Mouse (Mus musculus): ENCODE measurements around the gene Capn8. TPM values are rescaled to one million over a fixed set of nuclear protein-coding genes. Genes with fewer than 3 reads are reported as not detected.
A peak's percentile ranks its signal among the peaks of the same experiment; 100 is the strongest.
"Not testable (repeated sequence)": the region's sequence is repeated elsewhere in the genome, so short reads cannot be mapped to it uniquely, and the experiment has no call there.

Capn8 gene
- polyA plus RNA-seq, 1 experiment from 2014 or later, result 0.29 TPM

DNA sequence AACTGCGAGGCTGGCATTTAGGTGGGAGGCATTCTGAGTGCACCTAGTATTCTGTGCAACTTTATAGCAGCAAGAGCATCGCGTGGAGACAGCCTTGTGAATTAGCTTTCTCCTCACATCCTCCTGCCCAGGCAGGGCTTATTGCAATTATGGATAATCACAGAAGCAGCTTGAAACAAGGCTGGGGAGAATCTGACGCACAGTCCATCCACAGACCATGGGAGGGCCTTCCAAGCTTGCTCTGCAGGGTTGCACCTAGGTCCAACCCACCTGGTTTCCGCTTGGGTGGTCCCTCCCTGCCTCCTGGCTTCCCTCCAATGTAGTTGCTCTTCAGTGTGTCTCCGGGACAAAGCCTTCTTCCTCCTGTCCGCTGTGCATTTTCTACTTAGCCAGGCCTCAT is 74.2 kb downstream of the Capn8 start:
- no peaks in the 10 kb centered on the region for H3K27me3 ChIP-seq
- H3K4me3 ChIP-seq, result no peak overlapping the region
- H3K4me1 ChIP-seq (replicated peaks), result peaks cover 34% of the 10 kb centered on the region
- no peak overlapping the region for H3K27ac ChIP-seq (replicated peaks)
- ATAC-seq (ENCODE audit: low read depth), result no peak
- H3K9me3 ChIP-seq, result no peaks in the 10 kb centered on the region
- H3K9ac ChIP-seq, result no peak overlapping the region
- no peaks in the 10 kb centered on the region for H3K36me3 ChIP-seq
- WGBS, result 17% methylated on average over 7 of the region's 7 CpGs
- H3K4me2 ChIP-seq, result no peak overlapping the region

DNA sequence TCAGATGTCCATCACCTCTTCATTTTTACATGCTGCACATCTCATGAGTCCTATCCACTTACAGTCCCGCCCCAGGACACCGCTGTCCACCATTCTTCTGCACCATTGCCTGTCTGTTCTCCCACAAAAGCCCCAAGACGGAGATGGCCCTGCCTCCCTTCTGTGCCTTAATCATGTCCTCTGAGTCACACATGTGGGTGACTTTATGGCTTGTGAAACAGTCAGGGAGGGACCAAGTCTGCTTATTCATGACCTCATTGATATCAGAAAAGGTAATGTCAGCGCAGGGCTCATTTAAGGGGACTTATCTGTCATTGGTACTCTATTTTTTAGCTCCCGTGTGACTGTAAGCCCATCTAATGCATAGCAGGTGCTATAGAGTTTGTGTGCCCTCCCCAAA is 74.6 kb downstream of the Capn8 start:
- no peak overlapping the region for H3K4me3 ChIP-seq
- ATAC-seq (ENCODE audit: low read depth), result no peak
- WGBS, result 68% methylated on average over 5 of the region's 5 CpGs
- H3K36me3 ChIP-seq, result no peaks in the 10 kb centered on the region
- H3K4me2 ChIP-seq, result no peak overlapping the region
- H3K27ac ChIP-seq (replicated peaks), result no peak overlapping the region
- peaks cover 36% of the 10 kb centered on the region for H3K4me1 ChIP-seq (replicated peaks)
- no peaks in the 10 kb centered on the region for H3K27me3 ChIP-seq
- no peak overlapping the region for H3K9ac ChIP-seq
- no peaks in the 10 kb centered on the region for H3K9me3 ChIP-seq

DNA sequence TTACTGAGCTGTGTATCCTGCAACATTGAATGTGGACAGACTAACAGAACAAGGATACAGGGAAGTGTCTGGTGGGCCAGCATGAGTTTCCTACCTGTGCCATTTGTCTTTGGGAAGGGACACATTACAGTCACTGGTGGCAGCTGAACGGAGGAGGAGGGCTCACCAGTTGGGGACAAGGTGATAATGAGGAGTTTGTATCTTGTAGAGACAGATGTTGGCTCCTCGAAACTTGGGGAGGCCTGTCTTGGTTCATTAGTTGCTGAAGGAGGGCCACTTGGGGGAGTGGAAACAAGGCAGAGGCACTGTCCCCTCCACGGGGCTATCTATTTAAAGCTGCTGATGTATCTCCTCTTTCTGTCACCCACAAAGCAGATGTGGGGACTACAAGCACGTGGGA is 75.3 kb downstream of the Capn8 start:
- 73% methylated on average over 4 of the region's 4 CpGs for WGBS
- H3K27ac ChIP-seq (replicated peaks), result no peak overlapping the region
- no peak overlapping the region for H3K4me3 ChIP-seq
- no peaks in the 10 kb centered on the region for H3K36me3 ChIP-seq
- no peak overlapping the region for H3K4me2 ChIP-seq
- H3K9me3 ChIP-seq, result no peaks in the 10 kb centered on the region
- H3K9ac ChIP-seq, result no peak overlapping the region
- ATAC-seq (ENCODE audit: low read depth), result no peak
- peaks cover 42% of the 10 kb centered on the region for H3K4me1 ChIP-seq (replicated peaks)
- H3K27me3 ChIP-seq, result no peaks in the 10 kb centered on the region

DNA sequence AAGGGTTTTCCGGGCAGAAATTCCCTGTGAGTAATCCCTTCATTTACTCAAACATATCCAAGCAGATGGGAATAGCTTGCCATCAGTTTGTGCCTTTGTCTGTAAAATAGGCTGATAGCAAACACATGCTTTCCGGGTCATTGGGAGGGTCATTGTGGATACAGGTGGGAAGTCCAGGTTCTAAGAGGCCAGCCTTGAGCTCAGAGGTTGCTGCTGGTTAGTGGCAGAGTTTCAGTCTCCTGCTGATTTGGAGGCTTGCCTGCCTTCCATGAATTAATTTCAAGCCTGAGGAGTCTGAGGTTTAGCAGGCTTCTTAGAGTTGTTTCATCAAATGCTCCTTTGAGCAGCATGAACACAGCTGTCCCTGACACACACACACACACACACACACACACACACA is 78.0 kb downstream of the Capn8 start:
- no peaks in the 10 kb centered on the region for H3K36me3 ChIP-seq
- no peak for ATAC-seq (ENCODE audit: low read depth)
- no peak overlapping the region for H3K4me2 ChIP-seq
- H3K4me3 ChIP-seq, result no peak overlapping the region
- H3K9ac ChIP-seq, result no peak overlapping the region
- peaks cover 64% of the 10 kb centered on the region for H3K4me1 ChIP-seq (replicated peaks)
- no peak overlapping the region for H3K27ac ChIP-seq (replicated peaks)
- H3K9me3 ChIP-seq, result no peaks in the 10 kb centered on the region
- 64% methylated on average over 2 of the region's 2 CpGs for WGBS
- H3K27me3 ChIP-seq, result no peaks in the 10 kb centered on the region

DNA sequence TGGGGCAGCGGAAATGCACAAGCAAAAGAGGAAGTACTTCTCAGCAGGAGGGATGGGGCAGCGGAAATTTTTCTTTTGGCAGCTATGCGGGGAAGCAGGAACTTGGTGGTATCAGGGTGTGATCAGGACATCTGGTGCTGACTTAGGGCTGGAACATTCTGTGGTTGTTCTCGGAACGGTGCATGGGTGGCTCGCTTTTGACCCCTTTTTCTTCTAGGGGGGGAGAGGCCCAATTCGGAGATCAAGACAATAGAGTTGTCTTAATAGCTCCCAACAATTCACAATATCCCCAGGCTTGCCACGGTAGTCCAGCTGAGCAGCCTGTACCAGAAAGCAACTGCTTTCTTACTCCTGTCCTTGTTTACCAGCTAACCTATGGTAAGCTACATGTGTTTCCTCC is 79.6 kb downstream of the Capn8 start:
- H3K4me3 ChIP-seq; H3K9me3 ChIP-seq; H3K36me3 ChIP-seq; ATAC-seq (ENCODE audit: low read depth); H3K4me2 ChIP-seq; H3K27me3 ChIP-seq; H3K9ac ChIP-seq: not testable (repeated sequence)
- WGBS, result 63% methylated on average over 8 of the region's 8 CpGs
- Histone ChIP-seq H3K4me1 (replicated peaks) (peaks cover 55% of the 10 kb centered on the region), H3K27ac (replicated peaks) (peak overlapping the region; percentile 84)

DNA sequence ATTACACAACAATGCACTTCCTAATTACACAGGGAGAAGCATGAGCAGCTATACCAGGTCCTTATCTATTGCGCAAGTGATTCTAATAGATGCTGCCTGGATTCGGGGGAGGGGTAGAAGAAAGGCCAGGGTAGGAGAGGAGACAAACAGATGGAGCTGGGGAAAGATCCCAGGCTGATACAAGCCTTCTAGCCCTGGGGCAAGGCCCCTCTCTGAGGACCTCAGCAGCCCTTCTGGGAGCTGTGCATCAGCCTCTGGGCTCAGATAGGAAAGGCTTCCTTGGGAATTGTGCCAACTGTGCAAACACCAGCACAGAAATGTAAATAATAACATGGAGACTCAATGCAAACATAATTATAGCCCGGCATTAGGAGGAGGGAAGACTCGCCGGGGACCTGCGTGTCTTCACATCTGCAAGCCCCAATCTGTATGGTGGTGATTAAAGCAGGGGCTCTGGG is 80.4 kb downstream of the Capn8 start:
- Histone ChIP-seq H3K4me1 (replicated peaks) (peaks cover 52% of the 10 kb centered on the region), H3K9me3 (no peaks in the 10 kb centered on the region), H3K9ac (no peak overlapping the region), H3K27ac (replicated peaks) (peak overlapping the region; percentile 84), H3K4me3 (no peak overlapping the region), H3K4me2 (0 out of 2 replicates have a peak overlapping the region, but pooled peaks have one; percentile 9), H3K27me3 (no peaks in the 10 kb centered on the region), H3K36me3 (no peaks in the 10 kb centered on the region)
- 26% methylated on average over 6 of the region's 6 CpGs for WGBS
- ATAC-seq (ENCODE audit: low read depth), result peak; percentile 72

DNA sequence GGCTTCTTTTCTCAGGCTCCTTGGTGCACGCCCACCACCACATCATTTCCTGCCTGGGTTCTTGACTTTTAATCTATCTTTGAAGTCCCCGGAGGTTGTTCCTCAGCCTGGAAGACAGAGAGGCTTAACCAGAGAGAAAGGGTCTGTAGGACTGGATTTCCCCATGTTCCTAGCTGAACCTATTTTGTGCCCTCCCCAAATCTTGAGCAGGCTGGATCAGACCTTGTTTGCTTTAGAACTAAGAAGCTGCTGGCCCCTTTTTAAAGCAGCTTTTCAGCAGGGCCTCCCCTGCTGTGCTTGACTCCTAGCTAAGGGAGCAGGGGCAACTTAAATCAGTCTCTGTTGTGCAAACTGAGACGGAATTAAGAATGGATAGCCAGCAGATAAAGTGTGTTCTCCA is 82.0 kb downstream of the Capn8 start:
- Histone ChIP-seq H3K4me2 (no peak overlapping the region), H3K9me3 (no peaks in the 10 kb centered on the region), H3K36me3 (no peaks in the 10 kb centered on the region), H3K4me1 (replicated peaks) (peaks cover 52% of the 10 kb centered on the region), H3K27ac (replicated peaks) (no peak overlapping the region), H3K27me3 (no peaks in the 10 kb centered on the region), H3K9ac (no peak overlapping the region), H3K4me3 (no peak overlapping the region)
- no peak for ATAC-seq (ENCODE audit: low read depth)
- 47% methylated on average over 3 of the region's 3 CpGs for WGBS

DNA sequence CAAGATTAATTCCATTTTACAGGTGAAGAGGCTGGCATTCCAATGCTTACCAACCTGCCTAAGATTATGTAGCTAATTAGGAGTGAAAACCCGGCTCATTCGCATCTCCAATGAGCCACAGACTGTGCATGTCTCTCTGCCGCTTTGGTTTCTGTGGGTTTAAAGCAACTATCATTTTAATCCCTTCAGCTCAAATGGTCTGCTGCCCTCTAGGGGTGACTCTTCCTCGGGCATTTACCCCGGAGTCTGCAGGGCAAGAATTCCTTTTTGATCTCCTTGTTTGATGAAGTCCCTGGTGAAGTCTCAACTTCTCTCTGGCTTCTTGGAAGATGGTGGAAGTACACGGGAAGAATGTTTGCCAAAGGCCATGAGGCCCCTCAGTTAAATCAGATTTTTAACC is 93.0 kb downstream of the Capn8 start:
- H3K9ac ChIP-seq, result no peak overlapping the region
- H3K27me3 ChIP-seq, result no peaks in the 10 kb centered on the region
- no peaks in the 10 kb centered on the region for H3K36me3 ChIP-seq
- WGBS, result 24% methylated on average over 6 of the region's 6 CpGs
- no peak for ATAC-seq (ENCODE audit: low read depth)
- H3K4me3 ChIP-seq, result no peak overlapping the region
- H3K9me3 ChIP-seq, result no peaks in the 10 kb centered on the region
- no peak overlapping the region for H3K4me2 ChIP-seq
- H3K27ac ChIP-seq (replicated peaks), result no peak overlapping the region
- H3K4me1 ChIP-seq (replicated peaks), result no peaks in the 10 kb centered on the region

DNA sequence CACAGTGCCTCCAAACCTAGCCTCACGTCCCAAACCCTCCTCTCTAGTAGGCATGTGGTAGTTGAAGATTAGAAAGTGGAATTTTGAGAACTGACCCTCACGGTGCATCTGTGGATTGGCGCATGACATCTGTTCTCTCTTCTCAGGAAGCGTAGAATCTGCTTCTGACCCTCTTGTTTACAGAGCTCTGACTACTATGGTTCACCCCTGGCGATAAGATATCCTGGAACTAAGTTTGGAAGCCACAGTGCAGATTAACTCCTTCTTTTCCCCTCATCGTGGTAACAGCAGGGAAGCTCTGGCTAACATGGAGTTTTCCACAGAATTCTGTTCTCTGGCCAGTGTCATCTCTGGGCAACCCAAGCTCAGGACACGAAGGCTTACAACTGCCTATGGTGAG is 95.6 kb downstream of the Capn8 start:
- Histone ChIP-seq H3K27me3 (no peaks in the 10 kb centered on the region), H3K27ac (replicated peaks) (no peak overlapping the region), H3K4me2 (no peak overlapping the region), H3K4me1 (replicated peaks) (peaks cover 6% of the 10 kb centered on the region; the same call in 1 of the 2 replicates), H3K36me3 (no peaks in the 10 kb centered on the region), H3K4me3 (no peak overlapping the region), H3K9me3 (no peaks in the 10 kb centered on the region), H3K9ac (no peak overlapping the region)
- no peak for ATAC-seq (ENCODE audit: low read depth)
- WGBS, result 82% methylated on average over 7 of the region's 7 CpGs

DNA sequence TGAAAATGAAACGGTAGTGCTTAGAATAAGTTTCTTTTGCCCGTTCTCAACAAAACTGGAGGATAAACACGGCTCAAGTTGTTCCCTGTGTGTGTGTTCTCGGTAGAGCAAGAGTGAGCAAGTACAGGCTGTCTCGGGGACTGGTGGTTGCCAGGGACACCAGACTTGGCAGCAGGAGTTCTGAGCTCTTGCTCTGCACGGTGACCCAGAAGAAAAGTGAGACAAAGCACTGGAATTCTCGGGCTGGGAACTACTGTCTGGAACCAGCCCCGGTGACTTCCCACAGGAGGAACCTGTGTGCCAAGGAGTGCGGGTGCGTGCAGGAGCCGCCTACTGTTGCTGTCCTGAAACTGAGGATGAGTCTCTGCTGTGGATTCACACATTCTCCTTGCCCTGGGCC is 98.9 kb downstream of the Capn8 start:
- Histone ChIP-seq H3K36me3 (no peaks in the 10 kb centered on the region), H3K4me3 (no peak overlapping the region), H3K27me3 (no peaks in the 10 kb centered on the region), H3K27ac (replicated peaks) (no peak overlapping the region; the same call in 1 of the 2 replicates), H3K9ac (no peak overlapping the region), H3K9me3 (no peaks in the 10 kb centered on the region), H3K4me1 (replicated peaks) (peaks cover 29% of the 10 kb centered on the region), H3K4me2 (no peak overlapping the region)
- WGBS, result 33% methylated on average over 11 of the region's 11 CpGs
- no peak for ATAC-seq (ENCODE audit: low read depth)

DNA sequence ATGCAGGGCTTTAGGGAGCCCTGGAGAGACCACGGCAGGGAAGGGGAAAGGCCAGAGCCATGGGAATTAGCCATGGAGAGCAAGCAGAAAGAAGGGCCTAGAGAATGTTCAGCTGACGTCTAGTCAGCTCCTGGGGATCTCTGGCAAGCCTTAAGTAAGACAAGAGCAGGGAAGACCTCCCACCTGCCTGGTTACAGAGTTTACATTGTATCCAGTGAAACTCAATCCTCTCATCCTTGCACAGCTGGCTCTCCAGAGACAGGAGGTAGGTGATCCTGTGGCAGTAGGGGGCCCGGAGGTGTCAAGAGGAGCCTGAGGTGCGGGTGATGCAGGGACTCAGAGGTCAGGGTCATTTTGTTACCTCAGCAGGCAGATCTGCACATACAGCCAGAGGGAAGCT is 100.0 kb downstream of the Capn8 start:
- Histone ChIP-seq H3K36me3 (no peaks in the 10 kb centered on the region), H3K27ac (replicated peaks) (no peak overlapping the region), H3K9me3 (no peaks in the 10 kb centered on the region), H3K4me2 (no peak overlapping the region), H3K27me3 (no peaks in the 10 kb centered on the region), H3K4me1 (replicated peaks) (peaks cover 33% of the 10 kb centered on the region), H3K9ac (no peak overlapping the region), H3K4me3 (no peak overlapping the region)
- no peak for ATAC-seq (ENCODE audit: low read depth)
- 60% methylated on average over 4 of the region's 4 CpGs for WGBS

DNA sequence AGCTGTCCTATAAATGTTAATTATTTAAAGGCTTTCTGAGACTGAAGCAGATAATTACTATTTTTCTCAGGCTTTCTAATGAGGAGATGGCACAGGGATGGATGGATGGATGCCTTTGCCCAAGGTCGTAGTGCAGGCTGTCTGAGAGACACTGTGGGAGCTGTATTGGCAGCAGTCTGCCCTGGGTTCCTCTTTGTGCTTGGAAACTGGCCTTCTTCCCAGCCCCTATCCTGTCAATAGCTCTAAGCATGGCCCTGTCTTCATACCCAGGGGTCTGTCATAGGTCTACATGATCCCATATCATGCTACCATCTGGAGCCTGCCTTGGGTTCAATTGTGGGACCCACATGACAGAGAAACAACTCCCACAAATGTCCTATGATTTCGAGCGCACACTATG is 102.5 kb downstream of the Capn8 start:
- H3K27ac ChIP-seq (replicated peaks), result no peak overlapping the region
- H3K4me2 ChIP-seq, result no peak overlapping the region
- 80% methylated on average over 3 of the region's 3 CpGs for WGBS
- peaks cover 50% of the 10 kb centered on the region for H3K4me1 ChIP-seq (replicated peaks)
- no peak overlapping the region for H3K4me3 ChIP-seq
- H3K9ac ChIP-seq, result no peak overlapping the region
- no peaks in the 10 kb centered on the region for H3K27me3 ChIP-seq
- no peak for ATAC-seq (ENCODE audit: low read depth)
- H3K36me3 ChIP-seq, result no peaks in the 10 kb centered on the region
- H3K9me3 ChIP-seq, result no peaks in the 10 kb centered on the region

DNA sequence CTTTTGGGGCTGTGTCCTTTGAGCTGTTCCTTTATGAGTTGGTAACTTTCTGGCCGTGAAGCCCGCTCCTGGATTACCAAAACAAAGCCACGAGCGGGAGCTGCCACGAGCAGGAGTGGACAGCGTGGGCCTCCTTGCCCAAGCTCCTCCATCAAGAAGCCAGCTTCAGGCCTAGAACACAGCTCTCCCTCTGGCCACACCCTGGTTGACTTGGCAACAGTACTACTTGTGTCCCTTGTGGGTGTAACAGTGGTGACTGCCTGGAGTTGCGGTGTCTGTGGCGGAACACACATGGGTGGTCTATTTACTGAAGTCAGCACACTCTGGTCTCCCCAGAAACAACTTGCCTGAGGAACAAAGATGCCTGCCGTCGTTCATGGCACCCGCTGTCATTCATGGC is 104.9 kb downstream of the Capn8 start:
- peaks cover 48% of the 10 kb centered on the region for H3K4me1 ChIP-seq (replicated peaks)
- H3K4me3 ChIP-seq, result no peak overlapping the region
- WGBS, result 76% methylated on average over 11 of the region's 11 CpGs
- no peak overlapping the region for H3K9ac ChIP-seq
- 0 out of 2 replicates have a peak overlapping the region, but pooled peaks have one; percentile 24 for H3K27ac ChIP-seq (replicated peaks)
- no peaks in the 10 kb centered on the region for H3K9me3 ChIP-seq
- no peaks in the 10 kb centered on the region for H3K36me3 ChIP-seq
- no peak for ATAC-seq (ENCODE audit: low read depth)
- H3K27me3 ChIP-seq, result no peaks in the 10 kb centered on the region
- no peak overlapping the region for H3K4me2 ChIP-seq

Measured in neural tube, embryonic 13.5 days (tissue).